8 mouse cellular contexts compared by ENCODE assay signal in the genomic region with DNA sequence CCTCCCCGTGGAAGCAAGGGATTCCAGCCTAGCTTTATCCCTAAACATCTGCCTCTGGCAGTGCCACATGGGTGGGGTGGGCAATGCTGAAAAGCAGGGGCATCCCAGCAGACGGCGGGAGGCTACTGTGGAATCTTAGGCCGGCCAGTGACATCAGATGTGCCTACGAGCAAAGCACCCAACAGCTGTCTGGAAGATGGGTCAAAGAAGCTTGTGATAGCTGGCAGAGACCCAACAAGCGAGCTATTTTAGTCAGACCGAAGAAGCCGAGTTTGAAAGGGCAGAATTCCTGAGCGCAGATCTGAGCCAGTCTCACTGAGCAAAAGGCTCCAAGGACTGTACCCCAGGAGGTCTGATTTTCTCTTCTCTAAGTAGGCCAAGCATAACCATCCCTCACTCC.
DNase-seq lines count a peak whose midpoint lies in the region.

No protein-coding gene starts in this region.

- intact Hi-C loops in gastrocnemius, postnatal 36 days (cut with DNase I) = loop anchor here (5.0 kb wide), 2 partner anchors 113 to 183 kb away; a partner anchor contains a TSS
- intact Hi-C loops in left cerebral cortex, postnatal 14 days (cut with DNase I) = loop anchor here (5.0 kb wide), 1 partner anchor 67 kb away; no protein-coding TSS in a partner anchor

- DNase-seq in ovary, adult 18-20 months (ENCODE audit: low spot score) = peak; percentile 31
- no peak for DNase-seq in ovary, postnatal 10 days (ENCODE audit: low spot score)
- DNase-seq in cerebellum, adult 11-12 months = peak; percentile 61
- peak; percentile 43 to 79 for DNase-seq in gastrocnemius, postnatal 36 days
- peak; percentile 53 to 63 for DNase-seq in left cerebral cortex, postnatal 14 days (ENCODE audit: low spot score in 2 of 2)
- DNase-seq in spleen, adult 12 weeks (ENCODE audit: low spot score) = no peak
- DNase-seq in thymus, postnatal 10 days (ENCODE audit: low spot score in 2 of 2) = no peak
- DNase-seq in yolk sac, embryonic 10.5 days (ENCODE audit: low spot score) = no peak

Comparison
In these comparisons a context has a peak if more than half of its experiments do, and no peak if none do; other contexts are left out.
1. DNase-seq: peak in ovary, adult 18-20 months (single experiment), cerebellum, adult 11-12 months (single experiment), gastrocnemius, postnatal 36 days (2 of 2) and left cerebral cortex, postnatal 14 days (2 of 2); none in ovary, postnatal 10 days (single experiment), spleen, adult 12 weeks (single experiment), thymus, postnatal 10 days (0 of 2) and yolk sac, embryonic 10.5 days (single experiment).